Mouse (Mus musculus): Measurements from ENCODE around the gene Exoc4. TPM values are rescaled to one million over a fixed set of nuclear protein-coding genes. Genes with fewer than 3 reads are reported as not detected.

Gene Exoc4
- 23.2 and 28.5 TPM in 2 replicates for polyA plus RNA-seq (2015; fragmentation: Nextera tagmentation; extraction: Ambion mirVana)

GRCm38 (mm10) chr6:33248894-33249758 is at the start of gene Exoc4:
TSS of gene Exoc4 (plus strand) at chr6:33249085.

Other genes starting within 250 kb of the Exoc4 start
- 114 and 130 TPM in 2 replicates for gene Chchd3, start 188.8 kb upstream of the Exoc4 start, polyA plus RNA-seq (2015; fragmentation: Nextera tagmentation; extraction: Ambion mirVana)

Data from neural tube, postnatal 0 days (tissue).